Mouse (Mus musculus) limb, embryonic 13.5 days (tissue): ENCODE measurements around the gene Ffar1. TPM values are rescaled to one million over a fixed set of nuclear protein-coding genes. Genes with fewer than 3 reads are reported as not detected.

Experiments used
- ATAC-seq: fragments of 200-750 bp; cut with Nextera tagmentation; 2 replicates; pipeline ENCODE4 v1.8.0; 2017; ENCODE audit warnings: low read depth, moderate number of reproducible peaks, moderate TSS enrichment; ENCODE audit not compliant: low FRiP score
- H3K27ac ChIP-seq: fragments of 300-500 bp; sonication (generic); 2 replicates; pipeline ENCODE4 v1.5.1; 2015; ENCODE audit warnings: inconsistent platforms, mild to moderate bottlenecking, moderate library complexity
- H3K27me3 ChIP-seq: fragments of 300-500 bp; sonication (generic); 2 replicates; pipeline ENCODE4 v1.6.1; 2015; ENCODE audit warnings: mild to moderate bottlenecking, inconsistent platforms
- H3K36me3 ChIP-seq: fragments of 300-500 bp; sonication (generic); 2 replicates; pipeline ENCODE4 v1.6.1; 2015; ENCODE audit warnings: inconsistent platforms, mild to moderate bottlenecking, moderate library complexity
- H3K4me1 ChIP-seq: fragments of 300-500 bp; sonication (generic); 2 replicates; pipeline ENCODE4 v1.6.1; 2015; ENCODE audit warnings: inconsistent platforms
- H3K4me2 ChIP-seq: fragments of 300-500 bp; sonication (generic); replicated peaks from 2 replicates; pipeline ENCODE4 v1.6.1; 2015; ENCODE audit warnings: inconsistent platforms, mild to moderate bottlenecking, moderate library complexity
- H3K4me3 ChIP-seq: fragments of 300-500 bp; sonication (generic); 2 replicates; pipeline ENCODE4 v1.5.1; 2015; ENCODE audit warnings: moderate library complexity, mild to moderate bottlenecking, inconsistent platforms
- H3K9ac ChIP-seq: fragments of 300-500 bp; sonication (generic); 2 replicates; pipeline ENCODE4 v1.6.1; 2015; ENCODE audit warnings: mild to moderate bottlenecking, inconsistent platforms
- H3K9me3 ChIP-seq: fragments of 300-500 bp; sonication (generic); 2 replicates; pipeline ENCODE4 v1.6.1; 2016; ENCODE audit warnings: inconsistent platforms
- WGBS: fragments of 180-500 bp; shearing (Covaris S2); methylation state at CpG from one replicate; pipeline ENCODE4 v1.1.7; 2015; 5-methylcytosine and 5-hydroxymethylcytosine counted together
- polyA plus RNA-seq: library from polyadenylated mRNA; unstranded; fragments of >200 nt; fragmentation: Nextera tagmentation; extraction: Ambion mirVana; gene quantifications from 2 replicates; pipeline ENCODE4 v1.2.1, GENCODE M21; 2015

Ffar1 gene
- polyA plus RNA-seq: not detected in 2 replicates

GRCm38 (mm10) chr7:30861464-30861863 is at the start of gene Ffar1:
TSS of gene Ffar1 (minus strand) at chr7:30861564.
- Histone ChIP-seq H3K9me3 (no peaks in the 10 kb centered on the region), H3K36me3 (no peaks in the 10 kb centered on the region), H3K4me3 (no peak within 1 kb of the TSS), H3K27ac (no peak within 1 kb of the TSS), H3K9ac (peak within 1 kb of the TSS; percentile 13; the same call in 1 of the 2 replicates), H3K4me2 (no peak within 1 kb of the TSS), H3K27me3 (no peaks in the 10 kb centered on the region; the same call in 1 of the 2 replicates), H3K4me1 (no peaks in the 10 kb centered on the region)
- WGBS: 86% methylated on average over 12 of the region's 12 CpGs
- no peak for ATAC-seq

- 75% methylated on average over 6 of the region's 6 CpGs for WGBS
- Histone ChIP-seq H3K27me3 (no peaks in the 10 kb centered on the region), H3K4me3 (no peak overlapping the region), H3K4me1 (peaks cover 6% of the 10 kb centered on the region), H3K9me3 (no peaks in the 10 kb centered on the region), H3K4me2 (no peak overlapping the region), H3K9ac (no peak overlapping the region), H3K36me3 (no peaks in the 10 kb centered on the region), H3K27ac (no peak overlapping the region)
- no peak for ATAC-seq
Measured at GRCm38 (mm10) chr7:30909773-30910172, 48.4 kb upstream of the Ffar1 start.

- Histone ChIP-seq H3K36me3 (no peaks in the 10 kb centered on the region), H3K4me2 (peak overlapping the region; percentile 68), H3K27ac (no peak overlapping the region), H3K4me1 (peaks cover 6% of the 10 kb centered on the region), H3K4me3 (peak overlapping the region; percentile 32), H3K9ac (no peak overlapping the region), H3K9me3 (no peaks in the 10 kb centered on the region), H3K27me3 (no peaks in the 10 kb centered on the region)
- 0 out of 2 replicates have a peak, but pooled peaks have one; percentile 16 for ATAC-seq
- 22% methylated on average over 16 of the region's 17 CpGs for WGBS
Measured at GRCm38 (mm10) chr7:30908992-30909431, 47.6 kb upstream of the Ffar1 start.

GRCm38 (mm10) chr7:30908277-30908991 is 47.1 kb upstream of the Ffar1 start:
- peaks cover 6% of the 10 kb centered on the region for H3K4me1 ChIP-seq
- H3K27me3 ChIP-seq: no peaks in the 10 kb centered on the region
- peak overlapping the region; percentile 48 for H3K9ac ChIP-seq
- 2% methylated on average over 22 of the region's 26 CpGs for whole genome bisulfite sequencing
- H3K36me3 ChIP-seq: no peaks in the 10 kb centered on the region
- no peaks in the 10 kb centered on the region for H3K9me3 ChIP-seq
- peak; percentile 66; the same call in 1 of the 2 replicates for ATAC-seq
- H3K27ac ChIP-seq: no peak overlapping the region
- H3K4me3 ChIP-seq: peak overlapping the region; percentile 32
- H3K4me2 ChIP-seq: peak overlapping the region; percentile 68

GRCm38 (mm10) chr7:30904042-30904441 is 42.7 kb upstream of the Ffar1 start:
- no peak for ATAC-seq

GRCm38 (mm10) chr7:30895217-30895616 is 33.9 kb upstream of the Ffar1 start:
- Histone ChIP-seq H3K27ac (no peak overlapping the region), H3K4me2 (no peak overlapping the region), H3K4me3 (no peak overlapping the region), H3K4me1 (peaks cover 5% of the 10 kb centered on the region; the same call in 1 of the 2 replicates), H3K27me3 (no peaks in the 10 kb centered on the region), H3K9me3 (no peaks in the 10 kb centered on the region), H3K36me3 (no peaks in the 10 kb centered on the region), H3K9ac (no peak overlapping the region)
- ATAC-seq: no peak
- WGBS: 84% methylated on average over 3 of the region's 3 CpGs

More at GRCm38 (mm10) chr7:30904042-30904441, 42.7 kb upstream of the Ffar1 start:
- no peak overlapping the region for H3K27ac ChIP-seq
- H3K36me3 ChIP-seq: no peaks in the 10 kb centered on the region
- no peak overlapping the region for H3K9ac ChIP-seq
- H3K4me1 ChIP-seq: peaks cover 12% of the 10 kb centered on the region
- H3K4me2 ChIP-seq: no peak overlapping the region
- WGBS: 51% methylated on average over 4 of the region's 4 CpGs
- H3K27me3 ChIP-seq: no peaks in the 10 kb centered on the region
- no peak overlapping the region for H3K4me3 ChIP-seq
- H3K9me3 ChIP-seq: no peaks in the 10 kb centered on the region

GRCm38 (mm10) chr7:30892515-30892914 is 31.2 kb upstream of the Ffar1 start:
- no peak overlapping the region for H3K27ac ChIP-seq
- no peaks in the 10 kb centered on the region for H3K4me1 ChIP-seq
- 58% methylated on average over 3 of the region's 3 CpGs for WGBS
- H3K9me3 ChIP-seq: no peaks in the 10 kb centered on the region
- H3K36me3 ChIP-seq: no peaks in the 10 kb centered on the region
- ATAC-seq: no peak
- H3K9ac ChIP-seq: no peak overlapping the region
- H3K27me3 ChIP-seq: no peaks in the 10 kb centered on the region
- no peak overlapping the region for H3K4me3 ChIP-seq
- H3K4me2 ChIP-seq: no peak overlapping the region

GRCm38 (mm10) chr7:30891746-30892145 is 30.4 kb upstream of the Ffar1 start:
- no peaks in the 10 kb centered on the region for H3K9me3 ChIP-seq
- no peak overlapping the region for H3K27ac ChIP-seq
- H3K4me2 ChIP-seq: no peak overlapping the region
- no peaks in the 10 kb centered on the region for H3K27me3 ChIP-seq
- H3K4me3 ChIP-seq: no peak overlapping the region
- whole genome bisulfite sequencing: 79% methylated on average over 9 of the region's 9 CpGs
- no peak overlapping the region for H3K9ac ChIP-seq
- H3K36me3 ChIP-seq: no peaks in the 10 kb centered on the region
- no peaks in the 10 kb centered on the region for H3K4me1 ChIP-seq
- no peak for ATAC-seq

- Histone ChIP-seq H3K27me3 (no peaks in the 10 kb centered on the region), H3K27ac (no peak overlapping the region), H3K4me3 (no peak overlapping the region), H3K4me1 (no peaks in the 10 kb centered on the region), H3K9me3 (no peaks in the 10 kb centered on the region), H3K4me2 (no peak overlapping the region), H3K9ac (no peak overlapping the region), H3K36me3 (no peaks in the 10 kb centered on the region)
- no peak for ATAC-seq
- WGBS: 60% methylated on average over 2 of the region's 2 CpGs
Measured at GRCm38 (mm10) chr7:30890681-30891080, 29.3 kb upstream of the Ffar1 start.

GRCm38 (mm10) chr7:30888786-30889185 is 27.4 kb upstream of the Ffar1 start:
- Histone ChIP-seq H3K27ac (no peak overlapping the region), H3K4me1 (no peaks in the 10 kb centered on the region), H3K9ac (no peak overlapping the region), H3K4me3 (no peak overlapping the region), H3K27me3 (no peaks in the 10 kb centered on the region), H3K4me2 (no peak overlapping the region), H3K36me3 (no peaks in the 10 kb centered on the region), H3K9me3 (no peaks in the 10 kb centered on the region)
- 84% methylated on average over 7 of the region's 7 CpGs for WGBS
- no peak for ATAC-seq

GRCm38 (mm10) chr7:30887568-30888188 is 26.3 kb upstream of the Ffar1 start:
- Histone ChIP-seq H3K4me3 (no peak overlapping the region), H3K9ac (no peak overlapping the region), H3K4me2 (no peak overlapping the region), H3K9me3 (no peaks in the 10 kb centered on the region), H3K27ac (no peak overlapping the region), H3K36me3 (no peaks in the 10 kb centered on the region), H3K27me3 (no peaks in the 10 kb centered on the region), H3K4me1 (no peaks in the 10 kb centered on the region)
- ATAC-seq: no peak
- WGBS: 78% methylated on average over 14 of the region's 14 CpGs

- Histone ChIP-seq H3K4me3 (no peak overlapping the region), H3K9ac (no peak overlapping the region), H3K36me3 (no peaks in the 10 kb centered on the region), H3K27ac (no peak overlapping the region), H3K4me1 (no peaks in the 10 kb centered on the region), H3K27me3 (no peaks in the 10 kb centered on the region), H3K9me3 (no peaks in the 10 kb centered on the region), H3K4me2 (no peak overlapping the region)
- 84% methylated on average over 4 of the region's 4 CpGs for WGBS
- no peak for ATAC-seq
Measured at GRCm38 (mm10) chr7:30886852-30887251, 25.5 kb upstream of the Ffar1 start.
